Mouse (Mus musculus): ENCODE data around the gene Ptprm.

Gene Ptprm

GRCm38 (mm10) chr17:67343006-67343405 is 11.3 kb downstream of the Ptprm start:
- no peak for DNase-seq

- no peak for DNase-seq
Measured at GRCm38 (mm10) chr17:67340362-67340761, 13.9 kb downstream of the Ptprm start.

GRCm38 (mm10) chr17:67339569-67339968 is 14.7 kb downstream of the Ptprm start:
- DNase-seq: no peak

- DNase-seq: no peak
Measured at GRCm38 (mm10) chr17:67334310-67334709, 19.9 kb downstream of the Ptprm start.

- no peak for DNase-seq
Measured at GRCm38 (mm10) chr17:67329435-67329834, 24.8 kb downstream of the Ptprm start.

GRCm38 (mm10) chr17:67324499-67324832 is 29.8 kb downstream of the Ptprm start:
- DNase-seq: no peak

- no peak for DNase-seq
Measured at GRCm38 (mm10) chr17:67323777-67324498, 30.3 kb downstream of the Ptprm start.

GRCm38 (mm10) chr17:67314491-67315205 is 39.6 kb downstream of the Ptprm start:
- no peak for DNase-seq

- no peak for DNase-seq
Measured at GRCm38 (mm10) chr17:67308421-67308820, 45.8 kb downstream of the Ptprm start.

GRCm38 (mm10) chr17:67306066-67306845 is 48.0 kb downstream of the Ptprm start:
- DNase-seq: no peak

GRCm38 (mm10) chr17:67304831-67305230 is 49.4 kb downstream of the Ptprm start:
- no peak for DNase-seq

- no peak for DNase-seq
Measured at GRCm38 (mm10) chr17:67303326-67304099, 50.7 kb downstream of the Ptprm start.

GRCm38 (mm10) chr17:67302569-67302968 is 51.7 kb downstream of the Ptprm start:
- DNase-seq: no peak

- no peak for DNase-seq
Measured at GRCm38 (mm10) chr17:67302074-67302473, 52.2 kb downstream of the Ptprm start.

GRCm38 (mm10) chr17:67301367-67301766 is 52.9 kb downstream of the Ptprm start:
- DNase-seq: no peak

GRCm38 (mm10) chr17:67298269-67298798 is 55.9 kb downstream of the Ptprm start:
- no peak for DNase-seq

GRCm38 (mm10) chr17:67296604-67297595 is 57.4 kb downstream of the Ptprm start:
- no peak for DNase-seq

- DNase-seq: no peak
Measured at GRCm38 (mm10) chr17:67290662-67291240, 63.5 kb downstream of the Ptprm start.

GRCm38 (mm10) chr17:67287501-67287900 is 66.8 kb downstream of the Ptprm start:
- no peak for DNase-seq

- no peak for DNase-seq
Measured at GRCm38 (mm10) chr17:67281640-67282170, 72.6 kb downstream of the Ptprm start.

Data from thymus, postnatal 4 days (tissue).